Mouse (Mus musculus) heart, postnatal 0 days (tissue): ENCODE data around the gene Src.

Experiments used
- CTCF ChIP-seq: IDR thresholded peaks from 2 replicates; pipeline ENCODE4 v1.5.1; 2016; ENCODE audit warnings: antibody characterized with exemption, control low read depth, low read depth
- EP300 ChIP-seq: IDR thresholded peaks from 2 replicates; pipeline ENCODE4 v1.6.1; 2016; ENCODE audit warnings: antibody characterized with exemption, low read depth

- TF ChIP-seq CTCF (peak; percentile 41), EP300 (no peak)
These were observed 41.5 kb downstream of the Src start for GRCm38 (mm10) chr2:157459736-157460135.
